Mouse (Mus musculus) MEL (cell line): ENCODE results near the gene Olfr689. TPM values are rescaled to one million over a fixed set of nuclear protein-coding genes. Genes with fewer than 3 reads are reported as not detected.

Experiments used
- DNase-seq: peaks from one replicate; pipeline ENCODE4 v3.0.0; 2011; ENCODE audit warnings: low read depth, low spot score
- H3K27ac ChIP-seq: 2 replicates; pipeline ENCODE4 v1.5.1; 2012; ENCODE audit warnings: low read depth, mild to moderate bottlenecking, control low read depth, low read length, moderate library complexity; ENCODE audit not compliant: control insufficient read depth
- H3K27me3 ChIP-seq, 2 experiments: fragments of 150-350 bp in 1 of 2; sonication (generic) in 1 of 2; 2 replicates each; pipeline ENCODE4 v1.6.1; 2012; ENCODE audit warnings: low read length in 2 of 2, mild to moderate bottlenecking in 2 of 2, improper control_type of control experiment in 1 of 2, moderate library complexity in 1 of 2; ENCODE audit not compliant: insufficient read depth in 2 of 2, control insufficient read depth in 1 of 2
- H3K36me3 ChIP-seq, 2 experiments: 2 replicates each; pipeline ENCODE4 v1.6.1; 2012 to 2014; ENCODE audit warnings: low read length in 2 of 2, improper control_type of control experiment in 1 of 2, inconsistent platforms in 1 of 2, mild to moderate bottlenecking in 1 of 2; ENCODE audit not compliant: insufficient read depth in 2 of 2, control insufficient read depth in 1 of 2
- H3K4me1 ChIP-seq, 2 experiments: fragments of 150-350 bp in 1 of 2; sonication (generic) in 1 of 2; 2 replicates each; pipeline ENCODE4 v1.6.1; 2012; ENCODE audit warnings: low read length in 2 of 2, improper control_type of control experiment in 1 of 2, mild to moderate bottlenecking in 1 of 2; ENCODE audit not compliant: insufficient read depth in 2 of 2, control insufficient read depth in 1 of 2
- H3K4me3 ChIP-seq, 2 experiments: fragments of 150-350 bp in 1 of 2; sonication (generic) in 1 of 2; 2 replicates each; pipeline ENCODE4 v1.5.1; 2012; ENCODE audit warnings: low read depth in 2 of 2, low read length in 2 of 2, mild to moderate bottlenecking in 2 of 2, moderate library complexity in 2 of 2, control low read depth in 1 of 2, improper control_type of control experiment in 1 of 2; ENCODE audit not compliant: control insufficient read depth in 1 of 2, insufficient read depth in 1 of 2
- H3K79me2 ChIP-seq: 2 replicates; pipeline ENCODE4 v1.6.1; 2012; ENCODE audit warnings: mild to moderate bottlenecking, low read length, moderate library complexity; ENCODE audit not compliant: control insufficient read depth, poor library complexity, insufficient read depth
- H3K9ac ChIP-seq: 2 replicates; pipeline ENCODE4 v1.6.1; 2012; ENCODE audit warnings: low read depth, mild to moderate bottlenecking, control low read depth, low read length, moderate library complexity; ENCODE audit not compliant: control insufficient read depth, poor library complexity, severe bottlenecking
- H3K9me3 ChIP-seq: fragments of 150-350 bp; sonication (generic); replicated peaks from 2 replicates; pipeline ENCODE4 v1.6.1; 2012; ENCODE audit warnings: mild to moderate bottlenecking, low read length, improper control_type of control experiment, moderate library complexity; ENCODE audit not compliant: insufficient read depth
- CHD2 ChIP-seq: IDR thresholded peaks from 2 replicates; pipeline ENCODE4 v1.6.1; 2011; ENCODE audit warnings: low read length, improper control_type of control experiment
- E2F4 ChIP-seq: IDR thresholded peaks from 2 replicates; pipeline ENCODE4 v1.6.1; 2011; ENCODE audit warnings: low read depth, low read length, improper control_type of control experiment, borderline replicate concordance
- ETS1 ChIP-seq: IDR thresholded peaks from 2 replicates; pipeline ENCODE4 v1.6.1; 2012; ENCODE audit warnings: low read depth, mild to moderate bottlenecking, inconsistent platforms, low read length, improper control_type of control experiment, moderate library complexity
- MEF2A ChIP-seq: IDR thresholded peaks from 2 replicates; pipeline ENCODE4 v1.6.1; 2014; ENCODE audit warnings: low read depth, mild to moderate bottlenecking, inconsistent platforms, low read length, improper control_type of control experiment; ENCODE audit not compliant: poor library complexity, insufficient replicate concordance, severe bottlenecking; ENCODE audit errors: extremely low read depth
- MXI1 ChIP-seq: IDR thresholded peaks from 2 replicates; pipeline ENCODE4 v1.6.1; 2011; ENCODE audit warnings: mild to moderate bottlenecking, low read depth, low read length, improper control_type of control experiment
- MYB ChIP-seq: IDR thresholded peaks from 2 replicates; pipeline ENCODE4 v1.6.1; 2011; ENCODE audit warnings: mild to moderate bottlenecking, low read depth, low read length, improper control_type of control experiment
- POLR2AphosphoS5 ChIP-seq: IDR thresholded peaks from 2 replicates; pipeline ENCODE4 v1.6.1; 2012; ENCODE audit warnings: low read depth, borderline replicate concordance, mild to moderate bottlenecking, inconsistent platforms, low read length, moderate library complexity, mixed read lengths
- SIN3A ChIP-seq: IDR thresholded peaks from 2 replicates; pipeline ENCODE4 v1.6.1; 2012; ENCODE audit warnings: low read length, improper control_type of control experiment, inconsistent platforms
- TAL1 ChIP-seq: IDR thresholded peaks from 2 replicates; pipeline ENCODE4 v1.6.1; 2012; ENCODE audit warnings: mild to moderate bottlenecking, inconsistent platforms, low read length, moderate library complexity, mixed read lengths
- TCF12 ChIP-seq: IDR thresholded peaks from 2 replicates; pipeline ENCODE4 v1.6.1; 2014; ENCODE audit warnings: low read depth, mild to moderate bottlenecking, inconsistent platforms, low read length, improper control_type of control experiment, moderate library complexity
- USF1 ChIP-seq: IDR thresholded peaks from 2 replicates; pipeline ENCODE4 v1.6.1; 2014; ENCODE audit warnings: low read depth, mild to moderate bottlenecking, inconsistent platforms, low read length, improper control_type of control experiment, moderate library complexity
- ZKSCAN1 ChIP-seq: IDR thresholded peaks from 2 replicates; pipeline ENCODE4 v1.6.1; 2012; ENCODE audit warnings: low read depth, mild to moderate bottlenecking, inconsistent platforms, low read length, improper control_type of control experiment, moderate library complexity
- ZNF384 ChIP-seq: IDR thresholded peaks from 2 replicates; pipeline ENCODE4 v1.6.1; 2012; ENCODE audit warnings: low read depth, mild to moderate bottlenecking, inconsistent platforms, low read length, improper control_type of control experiment
- polyA plus RNA-seq, 2 experiments: library from polyadenylated mRNA; stranded (reverse) in 1 of 2; unstranded in 1 of 2; fragments of >175 nt in 1 of 2; fragments of >200 nt in 1 of 2; gene quantifications; 2 replicates each; pipeline versions ENCODE4 v1.2.1 to v1.2.4; 2012; ENCODE audit warnings: low replicate concordance in 2 of 2, low read depth in 1 of 2; ENCODE audit not compliant: insufficient read length in 2 of 2, insufficient read depth in 1 of 2, missing spikeins in 1 of 2
- total RNA-seq: library from RNA; depleted of rRNA; stranded (reverse); fragments of 300-350 nt; gene quantifications from 2 replicates; pipeline ENCODE4 v1.2.3, GENCODE M21; 2012

Olfr689 gene
- total and polyA plus RNA-seq, 3 experiments: not detected

DNA sequence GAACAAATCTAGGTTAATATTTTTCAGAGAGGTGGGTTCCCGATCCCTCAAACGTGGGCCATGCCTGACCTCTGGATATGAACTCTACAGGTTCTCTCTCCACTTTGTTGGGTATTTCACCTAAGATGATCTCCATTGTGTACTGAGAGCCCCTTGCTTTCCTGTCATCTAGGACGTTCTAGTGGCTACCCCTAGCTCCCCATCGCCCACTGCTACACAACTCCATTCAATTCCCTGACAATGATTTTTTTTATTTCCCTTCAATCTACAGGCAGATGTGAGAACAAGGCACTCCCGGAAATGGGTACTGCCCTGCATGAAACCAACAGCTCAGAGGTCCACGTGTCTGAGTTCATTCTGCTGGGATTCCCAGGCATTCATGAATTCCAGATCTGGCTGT is 23.2 kb upstream of the Olfr689 start, which contains the start of gene Olfr688:
Olfr688 (plus strand) TSS at position 301 of the 400 bp plus-strand sequence.
- Histone ChIP-seq H3K4me1 (no peaks in the 10 kb centered on the region), H3K27ac (no peak within 1 kb of the TSS), H3K9ac (no peak within 1 kb of the TSS), H3K36me3 (no peaks in the 10 kb centered on the region), H3K27me3 (no peaks in the 10 kb centered on the region), H3K9me3 (no peaks in the 10 kb centered on the region), H3K4me3 (no peak within 1 kb of the TSS), H3K79me2 (no peaks in the 10 kb centered on the region)
- TF ChIP-seq MXI1 (no peak), SIN3A (no peak), TCF12 (no peak), MYB (no peak), USF1 (no peak)
- DNase-seq: no peak

DNA sequence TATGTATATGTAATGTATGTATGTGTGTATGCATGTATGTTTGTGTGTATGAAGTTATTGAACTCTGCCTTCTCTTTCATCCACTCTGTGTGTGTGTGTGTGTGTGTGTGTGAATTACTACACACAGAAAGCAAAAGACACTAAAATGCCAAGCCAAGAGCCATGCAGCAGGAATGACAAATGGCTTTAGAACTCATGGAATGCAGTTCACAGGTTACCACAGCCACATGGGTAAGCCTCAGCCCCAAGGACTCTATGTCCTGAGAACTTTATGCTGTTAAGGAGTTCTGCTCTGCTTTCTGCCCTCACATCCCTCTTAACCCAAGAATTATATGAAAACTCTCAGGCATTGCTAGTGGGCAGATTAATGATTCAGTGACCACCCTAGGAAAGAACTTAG is 20.9 kb upstream of the Olfr689 start:
- no peak overlapping the region for H3K9ac ChIP-seq
- no peak overlapping the region for H3K27ac ChIP-seq
- H3K4me3 ChIP-seq: no peak overlapping the region
- H3K27me3 ChIP-seq: no peaks in the 10 kb centered on the region
- H3K9me3 ChIP-seq: no peaks in the 10 kb centered on the region
- no peak for DNase-seq
- H3K4me1 ChIP-seq: no peaks in the 10 kb centered on the region
- H3K79me2 ChIP-seq: no peaks in the 10 kb centered on the region
- TF ChIP-seq SIN3A (no peak), ETS1 (no peak), MEF2A (no peak), CHD2 (no peak)
- H3K36me3 ChIP-seq: no peaks in the 10 kb centered on the region

DNA sequence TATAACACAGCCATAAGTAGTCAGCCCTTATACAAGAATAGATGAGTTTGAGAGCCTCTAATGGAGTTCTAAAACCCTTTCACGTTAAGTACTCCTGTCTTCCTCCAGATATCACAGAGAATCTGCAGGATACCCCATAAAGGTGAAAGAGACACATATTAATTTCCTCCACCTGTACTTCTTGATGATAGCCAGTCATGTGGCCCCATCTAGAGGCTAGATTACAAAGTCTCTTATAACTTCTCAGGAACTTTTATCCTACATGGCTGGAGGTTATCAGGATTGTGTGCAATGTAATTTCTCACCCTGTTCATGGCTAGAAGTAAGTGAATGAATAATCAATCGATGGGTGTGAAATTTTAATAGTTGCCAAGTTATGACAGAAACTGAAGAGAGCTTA is 14.3 kb downstream of the Olfr689 start:
- Histone ChIP-seq H3K9me3 (no peaks in the 10 kb centered on the region), H3K4me3 (no peak overlapping the region), H3K79me2 (no peaks in the 10 kb centered on the region), H3K27ac (no peak overlapping the region), H3K4me1 (no peaks in the 10 kb centered on the region), H3K9ac (no peak overlapping the region), H3K36me3 (no peaks in the 10 kb centered on the region), H3K27me3 (no peaks in the 10 kb centered on the region)
- TF ChIP-seq TAL1 (no peak), ZNF384 (no peak), E2F4 (no peak), POLR2AphosphoS5 (no peak), ZKSCAN1 (no peak), CHD2 (no peak), SIN3A (no peak), USF1 (no peak)
- no peak for DNase-seq
